Mouse (Mus musculus) CH12.LX (cell line): ENCODE data around the gene Lix1l.

Experiments
- CTCF ChIP-seq, 2 experiments: IDR thresholded peaks in 1 of 2; conservative IDR thresholded peaks in 1 of 2; 2 replicates each; pipeline ENCODE4 v1.5.1; 2011 to 2012; ENCODE audit warnings: low read depth in 2 of 2, low read length in 2 of 2, improper control_type of control experiment in 1 of 2, inconsistent platforms in 1 of 2, mild to moderate bottlenecking in 1 of 2, moderate library complexity in 1 of 2
- EP300 ChIP-seq: IDR thresholded peaks from 2 replicates; pipeline ENCODE4 v1.6.1; 2011; ENCODE audit warnings: low read length, improper control_type of control experiment
- MAX ChIP-seq: IDR thresholded peaks from 2 replicates; pipeline ENCODE4 v1.6.1; 2011; ENCODE audit warnings: low read length, improper control_type of control experiment
- MEF2A ChIP-seq: IDR thresholded peaks from 2 replicates; pipeline ENCODE4 v1.6.1; 2014; ENCODE audit warnings: low read depth, mild to moderate bottlenecking, inconsistent platforms, low read length, improper control_type of control experiment, borderline replicate concordance
- POLR2A ChIP-seq: IDR thresholded peaks from 2 replicates; pipeline ENCODE4 v1.6.1; 2011; ENCODE audit warnings: low read depth, mild to moderate bottlenecking, improper control_type of control experiment, low read length
- SIN3A ChIP-seq: IDR thresholded peaks from 2 replicates; pipeline ENCODE4 v1.6.1; 2012; ENCODE audit warnings: low read length, improper control_type of control experiment, inconsistent platforms
- ZMIZ1 ChIP-seq: IDR thresholded peaks from 2 replicates; pipeline ENCODE4 v1.6.1; 2012; ENCODE audit warnings: low read depth, mild to moderate bottlenecking, inconsistent platforms, low read length, improper control_type of control experiment
- ZNF384 ChIP-seq: IDR thresholded peaks from 2 replicates; pipeline ENCODE4 v1.6.1; 2012; ENCODE audit warnings: low read depth, low read length, improper control_type of control experiment, inconsistent platforms

- TF ChIP-seq CTCF (conservative IDR thresholded peaks at IDR 0.05 in 1 of 2, IDR thresholded peaks at IDR 0.05 in 1 of 2; ENCODE audit: low read depth in 2 of 2, low read length in 2 of 2) (no peak), POLR2A (no peak), SIN3A (no peak), ZNF384 (no peak), MEF2A (no peak), ZMIZ1 (no peak), EP300 (no peak), MAX (no peak)
Observed at GRCm38 (mm10) chr3:96571896-96572698, 28.9 kb upstream of the Lix1l start.
